Mouse (Mus musculus): ENCODE measurements at regions not wholly inside any gene's neighbourhood (a gene's known extent, or its start where the extent isn't known, plus 50 kb on each side); places are given as distances from the start of the nearest gene placed in this dataset.

DNA sequence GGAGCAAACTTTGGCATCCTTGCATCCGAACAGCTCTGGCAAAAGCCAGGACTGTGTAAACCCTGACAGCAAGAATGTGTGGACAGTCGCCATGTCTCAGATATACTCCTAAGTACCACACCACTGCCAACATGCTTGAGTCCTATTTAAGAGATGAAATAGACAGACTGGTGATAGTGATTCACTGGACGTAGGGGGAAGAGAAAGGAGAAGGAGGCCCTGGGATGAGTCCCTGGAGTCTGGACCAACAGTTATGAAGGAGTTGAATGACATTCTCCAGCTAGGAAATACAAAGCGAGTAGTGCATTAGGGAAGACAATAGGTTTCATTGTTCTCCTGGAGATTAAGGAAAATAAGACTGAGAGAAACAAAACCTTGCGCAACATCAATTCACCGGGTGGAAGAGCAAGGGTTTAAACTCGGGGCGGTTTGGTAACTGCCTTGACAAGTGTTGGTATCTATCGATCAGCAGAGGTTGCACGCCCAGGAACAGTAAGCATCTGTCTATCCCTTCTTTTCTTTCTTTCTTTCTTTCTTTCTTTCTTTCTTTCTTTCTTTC is 54.3 kb upstream of the Nrbf2 start:
- no peak for ATAC-seq (ENCODE audit: insufficient number of reproducible peaks, insufficient read depth, low FRiP score, low TSS enrichment, low read depth)
- Histone ChIP-seq H3K9ac (replicated peaks) (no peak overlapping the region), H3K36me3 (no peaks in the 10 kb centered on the region), H3K4me1 (replicated peaks) (no peaks in the 10 kb centered on the region), H3K9me3 (no peaks in the 10 kb centered on the region), H3K4me3 (replicated peaks) (no peak overlapping the region), H3K27ac (no peak overlapping the region), H3K4me2 (no peak overlapping the region), H3K27me3 (no peaks in the 10 kb centered on the region)
- WGBS, result 77% methylated on average over 10 of the region's 10 CpGs

DNA sequence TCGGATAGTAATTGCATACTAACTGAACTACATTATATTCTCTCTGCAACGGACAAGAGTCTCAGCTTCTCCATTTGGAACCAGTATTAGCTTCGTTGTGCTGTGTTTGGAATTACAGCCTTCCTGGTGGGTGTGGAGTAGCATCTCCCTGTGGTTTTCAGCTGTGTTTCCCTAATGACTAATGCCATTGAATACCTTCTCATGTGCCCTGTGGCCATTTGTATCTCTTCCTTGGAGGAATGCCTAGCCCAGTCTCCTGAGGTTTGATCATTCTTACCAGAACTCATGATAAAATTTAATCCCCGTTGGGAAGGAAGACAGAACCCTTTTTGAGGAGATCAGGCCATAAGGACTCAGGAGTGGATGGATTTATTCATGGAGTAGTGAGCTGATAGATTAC is 59.6 kb upstream of the Nrbf2 start:
- Histone ChIP-seq H3K4me1 (replicated peaks) (no peaks in the 10 kb centered on the region), H3K4me2 (no peak overlapping the region), H3K4me3 (replicated peaks) (no peak overlapping the region), H3K36me3 (no peaks in the 10 kb centered on the region), H3K9ac (replicated peaks) (no peak overlapping the region), H3K27ac (no peak overlapping the region), H3K9me3 (no peaks in the 10 kb centered on the region), H3K27me3 (no peaks in the 10 kb centered on the region)
- no peak for ATAC-seq (ENCODE audit: insufficient number of reproducible peaks, insufficient read depth, low FRiP score, low TSS enrichment, low read depth)
- WGBS, result 83% methylated on average over 4 of the region's 4 CpGs

- Histone ChIP-seq H3K27ac (no peak overlapping the region), H3K9ac (replicated peaks) (no peak overlapping the region), H3K4me2 (no peak overlapping the region), H3K9me3 (no peaks in the 10 kb centered on the region), H3K4me1 (replicated peaks) (no peaks in the 10 kb centered on the region), H3K4me3 (replicated peaks) (no peak overlapping the region), H3K36me3 (no peaks in the 10 kb centered on the region), H3K27me3 (no peaks in the 10 kb centered on the region)
- no peak for ATAC-seq (ENCODE audit: insufficient number of reproducible peaks, insufficient read depth, low FRiP score, low TSS enrichment, low read depth)
- WGBS, result 54% methylated on average over 2 of the region's 2 CpGs
Observed at GRCm38 (mm10) chr10:67350956-67351355, 65.9 kb upstream of the Nrbf2 start.

- H3K9me3 ChIP-seq, result no peaks in the 10 kb centered on the region
- no peak overlapping the region for H3K9ac ChIP-seq (replicated peaks)
- no peaks in the 10 kb centered on the region for H3K27me3 ChIP-seq
- no peak overlapping the region for H3K27ac ChIP-seq
- no peak overlapping the region for H3K4me2 ChIP-seq
- no peaks in the 10 kb centered on the region for H3K4me1 ChIP-seq (replicated peaks)
- H3K4me3 ChIP-seq (replicated peaks), result no peak overlapping the region
- ATAC-seq (ENCODE audit: insufficient number of reproducible peaks, insufficient read depth, low FRiP score, low TSS enrichment, low read depth), result no peak
- no peaks in the 10 kb centered on the region for H3K36me3 ChIP-seq
- 86% methylated on average over 8 of the region's 8 CpGs for WGBS
Observed at GRCm38 (mm10) chr10:67360793-67361192, 75.7 kb upstream of the Nrbf2 start.

GRCm38 (mm10) chr10:67361281-67361680 is 76.2 kb upstream of the Nrbf2 start:
- no peak overlapping the region for H3K9ac ChIP-seq (replicated peaks)
- no peaks in the 10 kb centered on the region for H3K36me3 ChIP-seq
- no peaks in the 10 kb centered on the region for H3K27me3 ChIP-seq
- H3K4me1 ChIP-seq (replicated peaks), result no peaks in the 10 kb centered on the region
- no peak overlapping the region for H3K4me2 ChIP-seq
- H3K27ac ChIP-seq, result no peak overlapping the region
- WGBS, result 91% methylated on average over 4 of the region's 4 CpGs
- H3K4me3 ChIP-seq (replicated peaks), result no peak overlapping the region
- no peaks in the 10 kb centered on the region for H3K9me3 ChIP-seq
- no peak for ATAC-seq (ENCODE audit: insufficient number of reproducible peaks, insufficient read depth, low FRiP score, low TSS enrichment, low read depth)

- no peak for ATAC-seq (ENCODE audit: insufficient number of reproducible peaks, insufficient read depth, low FRiP score, low TSS enrichment, low read depth)
- H3K4me3 ChIP-seq (replicated peaks), result no peak overlapping the region
- no peaks in the 10 kb centered on the region for H3K9me3 ChIP-seq
- H3K4me2 ChIP-seq, result no peak overlapping the region
- 90% methylated on average over 3 of the region's 3 CpGs for WGBS
- H3K4me1 ChIP-seq (replicated peaks), result no peaks in the 10 kb centered on the region
- no peak overlapping the region for H3K27ac ChIP-seq
- H3K9ac ChIP-seq (replicated peaks), result no peak overlapping the region
- no peaks in the 10 kb centered on the region for H3K27me3 ChIP-seq
- no peaks in the 10 kb centered on the region for H3K36me3 ChIP-seq
Observed at GRCm38 (mm10) chr10:67364595-67364994, 79.5 kb upstream of the Nrbf2 start.

GRCm38 (mm10) chr10:67365158-67365557 is 80.1 kb upstream of the Nrbf2 start:
- H3K9ac ChIP-seq (replicated peaks), result no peak overlapping the region
- H3K9me3 ChIP-seq, result no peaks in the 10 kb centered on the region
- no peaks in the 10 kb centered on the region for H3K36me3 ChIP-seq
- H3K4me2 ChIP-seq, result no peak overlapping the region
- no peaks in the 10 kb centered on the region for H3K4me1 ChIP-seq (replicated peaks)
- no peak for ATAC-seq (ENCODE audit: insufficient number of reproducible peaks, insufficient read depth, low FRiP score, low TSS enrichment, low read depth)
- H3K27me3 ChIP-seq, result no peaks in the 10 kb centered on the region
- no peak overlapping the region for H3K4me3 ChIP-seq (replicated peaks)
- 89% methylated on average over 7 of the region's 7 CpGs for WGBS
- H3K27ac ChIP-seq, result no peak overlapping the region

GRCm38 (mm10) chr10:67372569-67373161 is 87.6 kb upstream of the Nrbf2 start:
- no peaks in the 10 kb centered on the region for H3K36me3 ChIP-seq
- no peak overlapping the region for H3K9ac ChIP-seq (replicated peaks)
- WGBS, result 23% methylated on average over 13 of the region's 13 CpGs
- no peak overlapping the region for H3K4me3 ChIP-seq (replicated peaks)
- H3K9me3 ChIP-seq, result no peaks in the 10 kb centered on the region
- H3K27ac ChIP-seq, result no peak overlapping the region
- H3K27me3 ChIP-seq, result no peaks in the 10 kb centered on the region
- ATAC-seq (ENCODE audit: insufficient number of reproducible peaks, insufficient read depth, low FRiP score, low TSS enrichment, low read depth), result no peak
- no peak overlapping the region for H3K4me2 ChIP-seq
- H3K4me1 ChIP-seq (replicated peaks), result peaks cover 18% of the 10 kb centered on the region

DNA sequence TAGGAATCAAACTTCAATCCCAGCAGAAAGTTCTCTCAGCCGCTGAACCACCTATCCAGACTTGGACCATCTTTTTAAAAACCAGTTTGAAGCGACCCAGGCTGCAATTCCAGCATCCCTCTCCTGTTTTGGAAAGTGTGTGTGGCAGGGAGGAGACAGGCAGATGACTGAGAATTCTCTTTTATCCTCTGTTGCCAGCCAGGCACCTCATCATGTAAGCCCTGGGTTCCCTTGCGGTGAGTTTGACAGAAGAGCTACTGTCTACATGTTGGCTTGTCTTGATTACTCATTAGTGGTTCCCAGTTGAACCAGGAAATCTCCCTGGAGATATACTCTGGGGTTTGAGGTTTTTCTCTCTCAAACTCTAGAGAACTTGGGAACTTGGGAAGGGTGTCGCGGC is 91.5 kb upstream of the Nrbf2 start:
- Histone ChIP-seq H3K27me3 (no peaks in the 10 kb centered on the region), H3K27ac (peak overlapping the region; percentile 18; the same call in 1 of the 2 replicates), H3K4me3 (replicated peaks) (no peak overlapping the region), H3K4me1 (replicated peaks) (peaks cover 28% of the 10 kb centered on the region), H3K9me3 (no peaks in the 10 kb centered on the region), H3K9ac (replicated peaks) (no peak overlapping the region), H3K4me2 (no peak overlapping the region), H3K36me3 (no peaks in the 10 kb centered on the region)
- 67% methylated on average over 5 of the region's 5 CpGs for WGBS
- ATAC-seq (ENCODE audit: insufficient number of reproducible peaks, insufficient read depth, low FRiP score, low TSS enrichment, low read depth), result no peak

- Histone ChIP-seq H3K9me3 (no peaks in the 10 kb centered on the region), H3K27me3 (no peaks in the 10 kb centered on the region), H3K36me3 (no peaks in the 10 kb centered on the region), H3K4me1 (replicated peaks) (peaks cover 26% of the 10 kb centered on the region), H3K27ac (peak overlapping the region; percentile 77), H3K9ac (replicated peaks) (no peak overlapping the region), H3K4me3 (replicated peaks) (0 out of 2 replicates have a peak overlapping the region, but pooled peaks have one; percentile 7), H3K4me2 (peak overlapping the region; percentile 45)
- no peak; the same call in 1 of the 2 replicates for ATAC-seq (ENCODE audit: insufficient number of reproducible peaks, insufficient read depth, low FRiP score, low TSS enrichment, low read depth)
- WGBS, result 20% methylated on average over 17 of the region's 17 CpGs
Observed at GRCm38 (mm10) chr10:67377643-67378223, 92.6 kb upstream of the Nrbf2 start.

DNA sequence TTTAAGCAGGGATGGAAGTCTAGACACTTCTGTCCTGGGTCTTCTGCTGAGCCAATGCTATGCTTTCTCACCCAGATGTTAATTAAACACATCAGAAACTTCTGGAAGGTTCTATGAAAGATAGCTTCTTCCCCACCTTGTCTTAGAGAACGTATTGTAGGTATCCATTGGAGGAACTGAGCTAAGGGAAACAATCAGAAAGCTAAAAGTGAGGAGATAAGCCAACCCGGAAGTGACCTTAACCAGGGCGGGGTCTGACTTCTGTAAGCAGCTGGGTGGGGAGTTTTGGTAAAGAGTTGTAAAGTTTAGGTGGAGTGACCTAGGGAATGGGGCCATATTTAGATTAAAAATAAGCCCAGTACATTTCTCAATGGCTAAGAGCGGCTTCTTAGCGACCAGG is 95.1 kb upstream of the Nrbf2 start:
- no peaks in the 10 kb centered on the region for H3K36me3 ChIP-seq
- no peak overlapping the region for H3K4me2 ChIP-seq
- H3K4me1 ChIP-seq (replicated peaks), result peaks cover 23% of the 10 kb centered on the region
- no peaks in the 10 kb centered on the region for H3K9me3 ChIP-seq
- no peak for ATAC-seq (ENCODE audit: insufficient number of reproducible peaks, insufficient read depth, low FRiP score, low TSS enrichment, low read depth)
- H3K4me3 ChIP-seq (replicated peaks), result no peak overlapping the region
- H3K27ac ChIP-seq, result no peak overlapping the region
- 88% methylated on average over 5 of the region's 5 CpGs for WGBS
- H3K9ac ChIP-seq (replicated peaks), result no peak overlapping the region
- H3K27me3 ChIP-seq, result no peaks in the 10 kb centered on the region

DNA sequence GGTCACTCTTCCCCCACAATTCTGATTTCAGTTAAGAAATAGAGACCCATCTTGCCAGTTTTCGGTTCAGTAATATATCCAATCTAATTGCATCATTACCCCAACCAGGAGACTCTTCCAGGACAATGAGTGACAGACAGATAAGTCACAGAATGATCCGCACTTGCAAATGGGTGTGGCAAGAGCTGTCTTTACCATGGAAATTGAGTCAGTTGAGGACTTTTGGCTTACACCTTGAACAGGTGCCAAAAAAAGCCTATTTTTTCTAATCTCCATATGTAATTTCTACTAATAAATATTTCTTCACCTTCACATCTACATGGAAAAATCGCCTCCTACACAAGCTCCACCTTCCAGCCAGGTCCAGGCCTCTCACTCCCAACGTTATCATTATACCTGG is 98.2 kb upstream of the Nrbf2 start:
- WGBS, result 82% methylated on average over 4 of the region's 4 CpGs
- no peak for ATAC-seq (ENCODE audit: insufficient number of reproducible peaks, insufficient read depth, low FRiP score, low TSS enrichment, low read depth)

More for the DNA sequence above, 98.2 kb upstream of the Nrbf2 start:
- no peaks in the 10 kb centered on the region for H3K36me3 ChIP-seq
- H3K4me2 ChIP-seq, result no peak overlapping the region
- H3K27ac ChIP-seq, result no peak overlapping the region
- no peaks in the 10 kb centered on the region for H3K9me3 ChIP-seq
- H3K27me3 ChIP-seq, result no peaks in the 10 kb centered on the region
- H3K9ac ChIP-seq (replicated peaks), result no peak overlapping the region
- H3K4me3 ChIP-seq (replicated peaks), result no peak overlapping the region
- H3K4me1 ChIP-seq (replicated peaks), result peaks cover 3% of the 10 kb centered on the region; the same call in 1 of the 2 replicates
